Mouse (Mus musculus): Measurements from ENCODE around the gene Hdac5. TPM values are rescaled to one million over a fixed set of nuclear protein-coding genes. Genes with fewer than 3 reads are reported as not detected.

Gene Hdac5
- total RNA-seq, 2 experiments from 2014 or later: 141 to 143 TPM

DNA sequence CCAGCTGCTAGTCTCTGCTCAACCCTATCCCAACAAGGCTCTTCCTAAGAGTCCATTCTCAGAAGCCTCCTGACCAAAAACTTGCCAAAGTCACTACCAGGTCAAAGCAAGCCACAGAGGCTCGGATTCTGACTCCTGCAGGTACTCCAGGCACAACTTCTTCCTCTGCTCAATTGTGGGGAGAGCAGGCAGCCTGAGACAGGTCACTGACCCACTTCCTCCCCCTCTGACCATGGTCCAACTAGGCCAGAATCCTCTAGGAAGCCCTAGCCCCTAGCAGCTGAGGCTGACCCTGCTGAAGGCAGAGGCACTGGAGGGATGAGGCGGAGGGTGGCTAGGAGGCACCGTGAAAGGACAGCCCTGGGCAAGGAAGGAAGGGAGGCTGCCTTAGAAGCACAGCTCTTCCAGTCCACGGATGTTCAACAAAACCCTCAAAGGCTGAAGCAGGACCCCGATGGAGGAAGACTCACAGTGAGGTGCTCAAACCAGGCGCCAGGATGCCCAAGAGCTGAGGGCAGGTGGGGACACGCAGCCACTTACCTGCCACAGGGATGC is 12.0 kb downstream of the Hdac5 start:
- no peak for DNase-seq
- intact Hi-C loops (cut with DNase I): loop anchor here (5.0 kb wide), 2 partner anchors 214 to 236 kb away; partner anchors contain the start of genes Cfap97d1 and Grn

GRCm38 (mm10) chr11:102217396-102217795 is 12.6 kb downstream of the Hdac5 start:
- intact Hi-C loops (cut with DNase I): loop anchor here (5.0 kb wide), 2 partner anchors 215 to 235 kb away; partner anchors contain the start of genes Cfap97d1 and Grn

GRCm38 (mm10) chr11:102216886-102217240 is 13.1 kb downstream of the Hdac5 start:
- no peak for DNase-seq
- intact Hi-C loops (cut with DNase I): loop anchor here (5.0 kb wide), 2 partner anchors 215 to 235 kb away; partner anchors contain the start of genes Cfap97d1 and Grn

More at GRCm38 (mm10) chr11:102217396-102217795, 12.6 kb downstream of the Hdac5 start:
- no peak for DNase-seq

GRCm38 (mm10) chr11:102216056-102216885 is 13.7 kb downstream of the Hdac5 start:
- peak; percentile 55 to 71 for DNase-seq
- intact Hi-C loops (cut with DNase I): loop anchor here (5.0 kb wide), 2 partner anchors 216 to 234 kb away; partner anchors contain the start of genes Cfap97d1 and Grn

DNA sequence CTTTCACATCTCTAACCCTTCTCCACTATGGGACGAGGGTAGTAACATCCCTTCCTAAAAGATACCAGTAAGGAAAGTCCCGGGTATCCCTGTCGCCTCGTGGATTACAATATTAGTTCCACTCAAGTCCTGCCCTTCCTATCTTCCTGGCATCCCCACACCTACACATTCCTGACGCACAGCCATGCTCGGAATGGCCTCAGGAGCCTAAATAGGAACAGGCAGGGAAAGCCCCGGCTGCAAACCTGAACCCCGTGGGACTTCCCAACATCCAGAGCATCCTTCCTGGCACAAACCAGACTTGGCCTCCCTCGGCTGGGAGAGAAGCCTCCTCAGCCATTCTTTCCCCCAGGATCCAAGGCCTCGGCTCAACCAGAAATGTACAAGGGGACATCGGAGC is 14.5 kb downstream of the Hdac5 start:
- no peak for DNase-seq
- intact Hi-C loops (cut with DNase I): loop anchor here (5.0 kb wide), 2 partner anchors 217 to 233 kb away; partner anchors contain the start of genes Cfap97d1 and Grn

DNA sequence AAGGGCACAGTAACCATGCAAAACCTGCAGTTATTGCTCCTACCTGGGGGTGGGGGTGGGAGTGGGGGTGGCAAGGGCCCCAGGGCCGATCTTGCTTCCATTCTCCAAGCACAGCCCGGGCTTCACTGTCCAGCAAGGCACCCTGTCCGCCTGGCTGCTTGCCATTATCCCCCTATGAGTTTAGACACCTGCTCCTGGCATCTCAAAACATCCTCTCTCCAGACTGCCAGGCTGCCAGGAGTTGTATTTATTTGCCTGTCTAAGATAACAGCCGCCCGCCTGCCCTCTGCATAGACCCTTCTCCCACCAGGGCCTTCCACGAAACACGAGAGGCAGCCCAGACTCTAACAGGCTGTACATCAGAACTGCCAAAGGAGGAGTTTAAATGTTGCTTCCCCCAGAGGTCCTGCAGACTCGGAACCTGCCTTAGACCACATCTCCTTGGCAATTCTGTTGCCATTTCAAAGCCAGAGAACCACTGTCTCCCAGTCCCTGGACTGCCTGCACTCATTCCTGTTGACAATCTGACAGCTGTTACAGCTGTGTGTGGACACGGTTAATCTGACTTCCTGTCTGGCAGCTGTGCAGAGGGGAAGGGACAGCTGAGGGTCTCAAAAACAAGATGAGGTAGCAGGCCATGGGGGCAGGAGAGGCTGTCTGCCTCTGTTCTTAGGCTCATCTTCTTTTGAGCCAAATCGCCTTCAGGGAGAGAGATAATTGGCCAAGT is 15.4 kb downstream of the Hdac5 start:
- DNase-seq: no peak
- intact Hi-C loops (cut with DNase I): loop anchor here (5.0 kb wide), 2 partner anchors 218 to 232 kb away; partner anchors contain the start of genes Cfap97d1 and Grn

GRCm38 (mm10) chr11:102211936-102212341 is 18.0 kb downstream of the Hdac5 start:
- intact Hi-C loops (cut with DNase I): no loop called here
- DNase-seq: no peak

DNA sequence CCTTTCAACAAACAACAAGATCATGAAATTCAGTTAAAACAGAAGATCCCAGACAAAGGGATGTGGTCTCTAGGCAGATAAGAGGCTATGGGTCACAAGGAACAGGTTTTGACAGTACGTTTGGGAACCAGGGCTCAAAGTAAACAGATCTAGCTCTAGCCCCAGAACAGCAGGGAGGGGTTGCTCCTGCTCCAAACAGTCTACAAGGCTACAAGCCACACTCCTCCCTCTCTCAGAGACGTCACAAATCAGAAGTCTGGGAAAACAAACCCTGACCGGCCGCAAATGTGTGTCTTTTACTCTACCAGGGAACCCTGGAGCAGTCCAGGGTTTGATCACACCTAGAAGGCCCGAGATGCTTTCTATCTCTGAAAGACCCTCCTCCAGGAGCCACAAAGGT is 19.0 kb downstream of the Hdac5 start:
- DNase-seq: no peak
- intact Hi-C loops (cut with DNase I): no loop called here

DNA sequence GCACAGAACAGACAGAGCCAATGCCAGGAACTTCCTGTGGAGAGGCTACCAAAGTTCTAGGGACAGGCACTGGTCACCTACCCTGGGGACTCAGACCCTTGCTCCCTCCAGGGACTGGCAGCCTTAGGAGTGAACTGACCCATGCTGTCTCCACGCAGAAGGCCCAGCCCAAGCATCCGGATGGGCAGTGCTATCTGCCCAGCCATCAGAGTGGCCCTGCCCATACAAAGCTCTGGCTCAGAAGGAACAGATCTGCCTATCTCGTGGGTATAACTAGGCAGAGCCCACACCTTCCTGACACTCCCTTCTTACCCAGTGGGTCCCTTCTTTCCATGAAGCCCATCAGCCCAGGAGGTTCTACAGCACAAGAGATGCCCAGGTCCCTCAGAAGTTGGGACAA is 19.8 kb downstream of the Hdac5 start:
- DNase-seq: no peak
- intact Hi-C loops (cut with DNase I): no loop called here

GRCm38 (mm10) chr11:102209742-102210141 is 20.2 kb downstream of the Hdac5 start:
- DNase-seq: no peak
- intact Hi-C loops (cut with DNase I): loop anchor here (2.0 kb wide), 1 partner anchor 17 kb away; no protein-coding TSS in a partner anchor

DNA sequence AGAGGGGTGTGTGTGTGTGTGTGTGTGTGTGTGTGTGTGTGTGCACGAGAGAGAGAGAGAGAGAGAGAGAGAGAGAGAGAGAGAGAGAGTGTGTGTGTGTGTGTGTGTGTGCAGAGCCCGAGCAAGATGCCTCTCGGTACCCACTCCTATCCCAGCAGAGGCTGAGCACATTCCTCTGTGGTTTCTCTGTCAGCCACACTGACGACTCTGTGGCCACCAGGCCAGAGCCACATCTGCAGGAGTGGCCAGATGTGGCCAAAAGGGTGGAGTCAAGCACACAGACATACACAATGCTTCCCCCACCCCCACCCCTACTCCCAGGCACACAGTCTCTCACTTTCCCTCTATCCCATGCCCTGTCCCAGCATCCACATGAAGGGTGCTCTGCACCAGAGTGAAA is 21.1 kb downstream of the Hdac5 start:
- no peak for DNase-seq
- intact Hi-C loops (cut with DNase I): loop anchor here (2.0 kb wide), 1 partner anchor 16 kb away; no protein-coding TSS in a partner anchor

- intact Hi-C loops (cut with DNase I): loop anchor here (2.0 kb wide), 1 partner anchor 15 kb away; no protein-coding TSS in a partner anchor
- no peak for DNase-seq
These were observed 21.9 kb downstream of the Hdac5 start for GRCm38 (mm10) chr11:102207825-102208777.

DNA sequence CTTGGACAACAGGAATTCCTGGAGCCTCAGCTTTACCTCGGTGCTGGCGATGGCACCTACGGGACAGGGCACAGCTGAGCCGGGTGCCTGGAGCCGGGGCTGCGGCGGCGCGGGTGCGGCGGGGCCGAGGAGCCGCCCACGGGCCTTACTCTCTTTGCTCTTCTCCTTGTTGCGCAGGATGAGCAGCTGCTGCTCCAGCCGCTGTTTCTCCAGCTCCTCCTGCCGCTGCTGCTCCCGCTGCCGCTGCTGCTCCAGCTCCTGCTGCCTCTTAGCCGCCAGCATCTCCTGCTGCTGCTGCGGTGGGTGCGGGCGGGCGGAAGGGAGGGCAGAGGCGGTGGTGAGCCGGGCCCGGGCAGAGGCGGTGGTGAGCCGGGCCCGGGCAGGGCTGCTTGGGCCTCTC is 23.5 kb downstream of the Hdac5 start:
- DNase-seq: no peak
- intact Hi-C loops (cut with DNase I): no loop called here

DNA sequence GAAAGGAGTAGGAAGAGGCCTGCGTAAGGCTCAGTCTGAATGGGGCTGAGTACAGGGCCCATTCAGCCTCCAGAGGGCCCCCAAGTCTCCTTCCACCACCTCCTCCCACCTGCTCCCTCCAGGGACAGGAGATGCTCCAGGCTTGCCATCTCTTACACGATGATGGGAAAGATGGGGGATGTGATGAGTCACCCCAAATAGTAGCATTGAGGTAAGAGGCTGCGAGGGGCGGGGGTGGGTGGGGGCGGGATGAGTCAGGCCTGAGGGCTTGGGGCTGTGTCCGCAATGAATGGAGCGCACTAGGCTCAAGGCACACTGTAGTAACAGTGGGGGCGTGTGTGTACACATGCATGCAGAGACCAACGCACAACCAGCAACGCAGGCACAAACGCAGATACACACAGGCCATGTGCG is 28.6 kb downstream of the Hdac5 start:
- no peak for DNase-seq
- intact Hi-C loops (cut with DNase I): loop anchor here (5.0 kb wide), 1 partner anchor 46 kb away; the partner anchor contains the start of gene BC030867

- intact Hi-C loops (cut with DNase I): loop anchor here (5.0 kb wide), 1 partner anchor 47 kb away; the partner anchor contains the start of gene BC030867
- no peak for DNase-seq
These were observed 30.1 kb downstream of the Hdac5 start for GRCm38 (mm10) chr11:102199856-102200255.

GRCm38 (mm10) chr11:102198245-102198644 is 31.7 kb downstream of the Hdac5 start:
- DNase-seq: no peak
- intact Hi-C loops (cut with DNase I): no loop called here

DNA sequence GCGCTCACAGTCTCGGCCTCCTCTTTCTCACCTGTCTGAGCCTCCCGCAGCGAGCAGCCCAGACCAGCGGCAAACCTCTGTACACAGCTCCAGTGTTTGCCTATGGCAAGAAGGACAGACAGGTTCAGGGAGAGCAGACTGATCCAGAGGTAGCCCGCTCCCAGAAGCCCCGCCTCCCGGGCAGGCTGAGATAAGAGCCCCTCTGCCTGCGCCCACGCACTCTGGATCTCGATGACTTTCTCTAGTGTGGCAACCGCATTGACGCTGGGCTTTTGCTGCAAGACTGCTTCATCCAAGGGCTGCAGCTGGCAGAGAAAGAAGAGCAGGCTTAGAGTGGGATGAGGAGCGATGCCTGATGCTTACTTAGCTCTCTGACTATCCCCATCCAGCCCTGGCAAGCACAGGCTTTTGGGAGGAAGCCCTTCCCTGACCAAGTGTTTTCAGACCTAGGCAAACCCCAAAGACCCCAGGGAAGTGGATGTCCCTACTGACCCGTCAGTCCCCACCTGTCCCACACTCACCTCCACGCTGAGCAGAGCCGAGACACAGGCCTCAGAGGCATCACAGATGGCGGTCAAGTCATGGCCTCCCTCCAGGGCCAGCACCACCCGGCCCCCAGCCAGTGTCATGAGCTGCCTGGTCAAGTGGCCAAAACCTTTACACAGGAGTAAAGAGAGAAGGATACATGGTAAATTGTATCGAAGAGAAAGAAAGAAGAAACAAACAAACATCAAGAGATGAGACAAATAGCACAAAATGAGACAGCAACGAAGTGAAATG is 33.8 kb downstream of the Hdac5 start:
- DNase-seq: no peak
- intact Hi-C loops (cut with DNase I): no loop called here

DNA sequence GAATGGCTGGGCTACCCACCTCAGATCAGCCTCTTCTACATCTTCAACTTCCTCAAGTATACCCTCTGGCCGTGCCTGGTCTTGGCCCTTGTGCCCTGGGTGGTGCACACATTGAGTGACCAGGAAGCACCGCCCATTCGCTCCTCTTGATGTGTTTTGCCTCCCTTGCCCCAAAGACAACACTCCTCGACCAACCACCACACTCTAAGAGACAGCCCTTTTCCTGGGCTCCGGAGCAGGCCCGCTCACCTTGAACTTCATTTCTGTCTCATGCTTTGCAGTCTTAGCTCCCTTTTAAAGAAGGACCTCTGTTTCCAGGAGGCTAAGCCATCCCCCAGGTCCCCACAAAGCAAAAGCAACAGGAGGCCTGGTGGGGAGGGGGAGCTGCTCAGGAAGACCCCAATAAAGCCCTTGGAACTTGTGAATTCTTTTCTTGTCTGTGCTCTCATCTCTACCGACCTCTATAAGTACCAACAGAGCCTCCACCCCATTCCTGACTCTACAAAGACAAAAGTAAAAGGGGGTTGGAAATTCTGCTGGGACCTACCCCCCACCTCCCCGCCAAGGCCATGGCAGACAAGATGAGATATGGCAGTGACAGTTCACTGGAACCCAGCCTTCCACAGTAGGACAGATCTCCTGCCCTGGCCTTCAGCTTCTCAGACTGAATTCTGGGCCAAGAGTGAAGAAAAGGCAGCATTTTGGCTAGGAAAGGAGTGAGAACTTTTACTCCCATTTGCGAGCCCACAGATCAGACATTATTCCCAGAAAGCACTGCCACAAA is 36.1 kb downstream of the Hdac5 start:
- no peak for DNase-seq
- intact Hi-C loops (cut with DNase I): loop anchor here (2.0 kb wide), 1 partner anchor 15 kb away; no protein-coding TSS in a partner anchor

Data from heart, postnatal 36 days (tissue).